Mouse (Mus musculus): ENCODE results near the gene Syt14.

DNA sequence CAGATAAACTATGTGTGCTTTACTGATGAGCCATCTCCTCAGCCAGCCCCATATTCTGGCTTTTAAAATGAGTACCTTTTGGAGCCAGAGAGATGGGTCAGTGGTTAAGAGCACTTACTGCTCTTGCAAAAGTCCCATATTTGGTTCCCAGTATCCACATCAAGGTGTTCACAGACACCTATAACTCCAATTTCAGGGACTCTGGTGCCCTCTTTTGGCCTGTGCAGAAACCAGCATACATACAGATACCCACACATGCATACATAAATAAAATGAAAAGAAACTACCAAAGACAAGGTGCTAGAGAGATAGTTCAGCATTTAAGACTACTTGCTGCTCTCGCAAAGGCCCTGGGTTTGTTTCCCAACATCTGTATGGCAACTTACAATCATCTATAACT is 48.4 kb upstream of the Syt14 start:
- TF ChIP-seq CTCF (IDR thresholded peaks at IDR 0.05; ENCODE audit: borderline replicate concordance, extremely low read depth, insufficient read depth, insufficient read length): no peak
- no peak for TF ChIP-seq POLR2A (IDR thresholded peaks at IDR 0.05; ENCODE audit: borderline replicate concordance, extremely low read depth, insufficient read depth, insufficient read length, poor library complexity, severe bottlenecking)

Data from brain, embryonic 14.5 days (tissue).